Mouse (Mus musculus) heart, adult 18-20 months (tissue): ENCODE measurements around the gene Gm13178. TPM values are rescaled to one million over a fixed set of nuclear protein-coding genes. Genes with fewer than 3 reads are reported as not detected.
A peak's percentile ranks its signal among the peaks of the same experiment; 100 is the strongest.

ENCODE experiments used
- DNase-seq, 2 experiments: peaks; one replicate each; pipeline ENCODE4 v3.0.0; 2021 to 2022; ENCODE audit warnings: mixed read lengths in 1 of 2
- long read RNA-seq, 2 experiments: library from polyadenylated mRNA; stranded (forward); transcript quantifications; one replicate each; pipeline ENCODE4 v2.0.0; 2021
- total RNA-seq, 2 experiments: library from RNA; stranded (reverse); gene quantifications; 2 replicates each; pipeline ENCODE4 v1.2.3; 2021

Gm13178 gene
- not detected for total RNA-seq
- long read RNA-seq, experiment 1: 0 reads
- long read RNA-seq, experiment 2: 0 reads

DNA sequence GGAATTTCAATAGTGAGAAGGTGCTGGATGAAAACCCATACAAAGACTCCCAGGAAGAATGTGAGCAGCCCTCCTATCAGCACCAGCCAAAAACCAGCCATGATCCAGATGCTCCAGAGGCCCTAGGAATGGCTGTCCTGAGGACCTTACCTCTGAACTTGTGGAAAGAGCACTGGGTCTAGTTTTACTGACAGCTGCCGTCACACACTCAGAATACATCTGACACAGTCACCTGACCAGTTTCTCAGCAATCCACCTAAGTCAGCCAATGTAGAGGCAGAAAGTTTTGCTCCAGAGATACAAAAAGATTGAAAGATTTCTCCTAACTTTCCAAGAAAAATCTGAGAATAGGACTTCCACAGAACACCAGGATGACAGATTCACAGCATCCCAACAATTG, at the start of gene Gm13178:
Gene Gm13178 (minus strand): TSS at position 101 of the 400 bp plus-strand sequence.
- no peak for DNase-seq

DNA sequence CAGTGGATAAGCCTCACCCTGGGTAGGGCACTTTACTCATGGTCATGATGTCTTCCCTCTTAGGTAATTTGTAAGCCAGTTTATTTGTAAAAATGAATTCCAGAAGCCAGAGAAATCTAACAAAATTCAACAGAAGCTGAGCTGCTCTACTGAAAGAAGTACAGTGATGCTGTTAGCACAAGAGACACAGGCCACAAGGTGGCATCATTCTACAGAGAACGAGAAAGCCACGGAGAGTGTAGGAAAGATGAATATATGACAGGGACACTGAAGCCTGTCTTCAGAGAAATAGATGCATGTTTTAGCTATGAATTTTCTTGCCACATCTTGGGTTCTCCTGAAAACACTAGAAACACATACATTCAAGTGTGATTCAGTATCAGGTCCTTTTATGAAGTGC, 44.5 kb upstream of the Gm13178 start:
- DNase-seq: peak; percentile 26 to 73

- no peak for DNase-seq
Measured at GRCm38 (mm10) chr4:144749139-144749538, 27.9 kb upstream of the Gm13178 start.

- DNase-seq: no peak
Measured at GRCm38 (mm10) chr4:144719691-144720090, 1.5 kb downstream of the Gm13178 start.

DNA sequence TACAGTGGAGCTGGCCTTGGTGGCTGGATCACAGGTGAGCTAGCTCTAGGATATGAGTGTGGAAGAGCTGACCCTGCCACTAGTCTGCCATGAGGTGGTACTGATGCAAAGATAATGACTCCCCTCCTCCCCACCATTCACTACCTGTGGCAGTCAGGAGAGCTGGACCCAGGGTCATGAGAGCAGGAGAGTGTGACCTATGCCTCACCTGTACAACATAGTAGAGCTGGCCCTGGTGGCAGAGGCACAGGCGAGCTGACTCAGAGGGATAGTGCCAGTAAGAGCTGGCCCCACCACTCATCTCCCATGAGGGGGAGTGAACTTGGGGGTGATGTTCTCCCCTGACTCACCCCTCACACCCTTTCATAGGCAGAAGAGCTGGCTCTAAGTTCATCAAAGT, 2.9 kb downstream of the Gm13178 start:
- DNase-seq: no peak

DNA sequence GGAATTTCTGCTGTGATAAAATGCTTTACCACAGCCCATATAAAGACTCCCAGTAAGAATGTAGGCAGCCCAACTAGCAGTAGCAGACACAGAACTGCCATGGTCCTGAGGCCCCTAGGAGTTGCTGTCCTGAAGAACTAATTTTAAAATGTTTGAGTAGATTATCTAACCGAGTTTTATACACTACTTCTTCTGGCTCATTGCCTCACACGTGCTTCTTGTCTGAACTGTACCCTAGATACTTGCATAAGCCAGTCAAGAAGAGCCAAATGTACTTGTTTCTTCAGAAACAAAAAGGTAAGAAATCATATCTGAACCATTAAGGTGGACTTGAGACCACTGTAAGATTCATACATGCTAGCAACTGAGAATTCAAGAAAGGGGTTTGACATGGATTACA, 34.9 kb downstream of the Gm13178 start, which contains the start of gene Gm436:
Gene Gm436 (minus strand): TSS at position 101 of the 400 bp plus-strand sequence.
- DNase-seq: no peak

Other genes with a start within 250 kb of the Gm13178 start
- not detected for gene 9430007A20Rik, start 201.6 kb downstream of the Gm13178 start, total RNA-seq
- gene Gm13124, start 156.3 kb downstream of the Gm13178 start, total RNA-seq: not detected
- gene Aadacl4, start 107.7 kb downstream of the Gm13178 start, total RNA-seq: not detected
- gene Gm436, start 35.0 kb downstream of the Gm13178 start, total RNA-seq: not detected
- gene Gm438, start 65.2 kb upstream of the Gm13178 start, total RNA-seq: not detected
- gene Dhrs3, start 171.4 kb upstream of the Gm13178 start, total RNA-seq: 100 to 1,000 TPM; 114 to 133 TPM